Mouse (Mus musculus): ENCODE data around the gene 4931422A03Rik.

DNA sequence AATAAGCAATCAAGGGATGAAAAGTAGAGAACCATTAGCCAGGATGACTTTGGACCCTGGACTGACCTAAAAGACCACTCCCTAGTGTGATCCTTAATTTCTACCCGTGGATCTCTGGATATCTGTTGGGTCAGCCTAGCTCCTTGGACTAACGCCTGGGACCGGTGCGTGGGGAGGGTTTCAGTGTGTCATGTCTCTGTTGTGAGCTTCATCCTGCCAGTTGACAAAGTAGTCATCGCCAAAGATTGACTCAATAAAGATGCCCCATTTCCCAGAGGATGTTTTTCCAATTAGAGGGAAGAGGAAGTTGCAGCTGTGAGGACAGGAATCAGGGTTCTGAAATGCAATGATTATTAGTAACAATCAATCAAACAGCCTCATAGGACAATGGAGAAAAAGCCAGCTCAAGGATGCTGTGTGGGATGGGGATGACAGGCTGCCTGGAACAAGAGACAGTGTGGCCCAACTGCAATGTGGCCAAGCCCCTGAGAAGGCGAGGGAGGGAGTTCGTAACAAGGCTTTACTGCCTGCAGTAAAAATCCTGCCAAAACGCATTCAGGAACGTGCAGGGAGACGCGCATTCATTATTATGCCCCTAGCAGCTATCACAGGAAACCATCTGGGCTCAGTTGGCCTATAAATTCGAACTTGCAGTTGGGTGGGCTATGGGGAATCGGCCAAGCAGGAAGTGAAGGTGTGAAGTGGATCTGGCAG, 97.7 kb downstream of the 4931422A03Rik start:
- no peak for TF ChIP-seq CTCF (conservative IDR thresholded peaks at IDR 0.05; ENCODE audit: low read length)
- no peak for TF ChIP-seq POU5F1 (IDR thresholded peaks at IDR 0.05; ENCODE audit: borderline replicate concordance, low read length)

Data from E14TG2a.4 (cell line).